Mouse (Mus musculus) E14TG2a.4 (cell line): ENCODE measurements around the gene Mrpl16.

Experiments used
- H3K27me3 ChIP-seq: 2 replicates; pipeline ENCODE4 v1.6.1; 2014; ENCODE audit warnings: low read length, control low read depth; ENCODE audit not compliant: insufficient read depth
- H3K36me3 ChIP-seq: 2 replicates; pipeline ENCODE4 v1.6.1; 2014; ENCODE audit warnings: low read length, control low read depth; ENCODE audit not compliant: insufficient read depth
- H3K4me1 ChIP-seq: replicated peaks from 2 replicates; pipeline ENCODE4 v1.6.1; 2014; ENCODE audit warnings: low read depth, low read length, control low read depth
- H3K4me3 ChIP-seq: replicated peaks from 2 replicates; pipeline ENCODE4 v1.5.1; 2014; ENCODE audit warnings: mild to moderate bottlenecking, low read length
- H3K9me3 ChIP-seq: 2 replicates; pipeline ENCODE4 v1.6.1; 2014; ENCODE audit warnings: low read length, control low read depth
- CTCF ChIP-seq: conservative IDR thresholded peaks from 2 replicates; pipeline ENCODE4 v1.5.1; 2014; ENCODE audit warnings: low read length
- NANOG ChIP-seq: IDR thresholded peaks from 2 replicates; pipeline ENCODE4 v1.6.1; 2014; ENCODE audit warnings: borderline replicate concordance, low read length, mixed read lengths
- POU5F1 ChIP-seq: IDR thresholded peaks from 2 replicates; pipeline ENCODE4 v1.6.1; 2014; ENCODE audit warnings: low read length, borderline replicate concordance

Mrpl16 gene

DNA sequence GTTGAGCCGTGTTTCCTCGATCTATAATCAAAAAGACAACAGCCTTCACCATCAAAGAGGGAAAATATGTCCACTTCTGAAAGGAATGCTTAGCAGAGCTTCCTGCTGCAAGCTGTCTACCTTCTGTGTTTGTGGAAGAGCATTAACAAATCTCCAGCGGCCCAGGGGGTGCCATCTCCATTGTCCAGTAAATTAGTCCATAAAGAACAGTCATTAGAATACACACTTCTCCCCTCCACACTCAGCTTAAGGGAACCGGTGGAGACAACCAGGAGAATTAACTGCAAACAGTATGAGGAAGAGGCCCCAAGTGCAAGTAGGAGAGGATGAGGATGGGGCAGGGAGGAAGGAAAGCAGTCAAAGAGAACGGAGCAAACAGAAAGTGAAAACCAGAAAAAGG is 21.6 kb downstream of the Mrpl16 start:
- H3K36me3 ChIP-seq: peaks cover 55% of the 10 kb centered on the region
- no peak overlapping the region for H3K4me3 ChIP-seq
- no peak for TF ChIP-seq POU5F1
- TF ChIP-seq NANOG: peak; percentile 75
- H3K27me3 ChIP-seq: no peaks in the 10 kb centered on the region
- H3K9me3 ChIP-seq: no peaks in the 10 kb centered on the region
- peaks cover 18% of the 10 kb centered on the region for H3K4me1 ChIP-seq

DNA sequence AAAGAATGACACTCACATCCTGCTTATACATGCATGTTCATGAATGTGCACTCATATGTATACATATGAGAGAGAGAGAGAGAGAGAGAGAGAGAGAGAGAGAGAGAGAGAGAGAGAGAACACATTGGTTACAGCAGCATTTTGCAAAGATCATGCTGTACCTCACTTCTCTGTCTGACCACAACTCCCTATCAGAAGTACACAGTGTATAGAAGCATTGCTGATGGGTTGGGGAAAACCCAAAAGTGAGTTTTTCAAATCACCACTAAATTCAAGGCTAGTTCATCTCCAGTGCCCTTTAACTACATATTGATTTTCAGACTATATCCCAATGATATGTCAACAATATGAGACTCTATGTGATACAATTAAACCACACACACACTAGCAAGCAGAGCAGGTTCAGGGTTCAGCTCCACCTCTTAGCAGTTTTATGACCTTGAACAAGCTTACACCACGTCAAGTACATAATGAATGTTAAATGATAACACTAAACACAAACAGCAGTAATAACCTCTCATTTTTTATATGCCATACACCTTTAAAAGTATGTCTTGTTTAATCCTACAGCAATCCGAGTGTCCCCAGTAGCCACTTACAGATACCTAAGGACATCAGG is 23.7 kb downstream of the Mrpl16 start:
- Histone ChIP-seq H3K27me3 (no peaks in the 10 kb centered on the region), H3K36me3 (peaks cover 35% of the 10 kb centered on the region)
- TF ChIP-seq NANOG (no peak), POU5F1 (no peak), CTCF (no peak)

DNA sequence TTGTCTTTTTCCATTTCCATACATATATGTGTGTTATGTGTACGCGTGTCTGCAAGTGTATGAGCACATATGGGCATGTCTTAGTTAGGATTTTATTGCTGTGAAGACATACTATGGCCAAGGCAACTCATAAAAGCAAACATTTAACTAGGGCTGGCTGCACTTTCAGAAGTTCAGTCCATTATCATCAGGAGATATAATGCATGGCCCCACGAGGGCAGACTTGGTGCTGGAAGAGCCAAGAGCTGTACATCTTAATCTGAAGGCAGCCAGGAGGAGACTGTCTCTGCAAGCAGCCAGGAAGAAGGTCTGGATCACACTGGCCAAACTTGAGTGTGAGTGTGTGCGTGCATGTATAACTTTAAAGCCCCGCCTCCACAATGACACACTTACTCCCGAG is 24.3 kb downstream of the Mrpl16 start:
- no peaks in the 10 kb centered on the region for H3K9me3 ChIP-seq
- peaks cover 31% of the 10 kb centered on the region for H3K36me3 ChIP-seq
- TF ChIP-seq POU5F1 (no peak), NANOG (no peak), CTCF (no peak)
- H3K4me1 ChIP-seq: peaks cover 18% of the 10 kb centered on the region
- no peaks in the 10 kb centered on the region for H3K27me3 ChIP-seq
- H3K4me3 ChIP-seq: no peak overlapping the region

More for the DNA sequence above, 23.7 kb downstream of the Mrpl16 start:
- Histone ChIP-seq H3K9me3 (no peaks in the 10 kb centered on the region), H3K4me1 (peaks cover 18% of the 10 kb centered on the region), H3K4me3 (no peak overlapping the region)

DNA sequence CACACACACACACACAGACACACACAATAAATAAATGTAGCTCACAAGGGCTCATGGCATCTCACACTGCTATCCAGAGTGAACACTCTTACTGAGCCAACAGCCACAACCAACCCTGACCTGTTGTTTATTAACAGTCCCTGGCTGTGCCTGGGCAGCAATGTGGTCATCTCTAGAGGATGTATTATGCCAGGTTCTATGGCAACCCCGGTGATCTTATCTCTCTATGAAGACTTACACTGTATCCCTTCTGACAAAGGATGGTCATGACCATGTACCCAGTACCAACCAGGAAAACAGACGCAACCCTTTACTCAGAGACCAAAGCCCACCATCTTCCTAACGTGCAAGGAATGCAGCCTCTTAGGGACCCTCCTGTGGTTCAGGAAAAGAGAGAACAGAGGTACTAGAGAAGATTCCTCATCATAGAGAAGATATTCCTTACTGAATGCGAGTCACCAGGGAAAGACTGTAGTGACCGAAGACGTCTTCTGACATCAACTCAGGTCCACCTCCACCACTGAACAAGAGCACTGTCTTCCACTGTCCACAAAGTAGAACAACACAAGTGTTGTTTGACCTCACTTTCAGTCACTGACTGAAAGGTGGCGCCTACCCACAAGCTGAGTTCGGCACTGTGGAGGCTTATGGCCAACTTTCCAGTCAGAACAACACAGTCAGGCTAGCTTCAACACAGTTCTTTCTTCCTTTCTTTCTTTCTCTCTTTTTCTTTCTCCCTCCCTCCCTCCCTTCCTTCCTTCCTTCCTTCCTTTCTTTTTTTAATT is 30.5 kb downstream of the Mrpl16 start:
- Histone ChIP-seq H3K27me3 (no peaks in the 10 kb centered on the region), H3K4me3 (no peak overlapping the region), H3K9me3 (no peaks in the 10 kb centered on the region), H3K36me3 (peaks cover 29% of the 10 kb centered on the region), H3K4me1 (peaks cover 40% of the 10 kb centered on the region)
- TF ChIP-seq POU5F1 (no peak), NANOG (no peak), CTCF (no peak)

DNA sequence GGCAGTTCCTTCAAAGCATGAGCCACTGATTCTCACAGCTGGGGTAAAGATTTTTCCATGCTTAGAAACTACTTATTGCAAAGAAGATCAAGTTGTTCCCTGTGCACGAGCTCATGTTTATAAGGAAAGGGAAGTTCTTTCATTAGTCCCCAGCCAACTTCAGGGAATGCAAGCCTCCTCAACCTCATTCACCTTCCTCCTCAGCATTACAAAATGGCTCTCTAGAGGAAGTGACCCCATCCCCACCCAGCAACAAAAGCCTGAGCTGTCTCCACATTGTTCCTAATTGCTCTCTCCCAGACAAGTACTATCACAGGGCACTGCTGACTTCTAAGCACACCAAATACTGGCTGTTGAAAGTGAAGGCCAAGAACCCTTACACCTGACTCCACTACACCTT is 34.2 kb downstream of the Mrpl16 start:
- TF ChIP-seq POU5F1 (no peak), NANOG (no peak), CTCF (no peak)
- no peak overlapping the region; the same call in 1 of the 2 replicates for H3K4me3 ChIP-seq
- H3K36me3 ChIP-seq: peaks cover 35% of the 10 kb centered on the region

DNA sequence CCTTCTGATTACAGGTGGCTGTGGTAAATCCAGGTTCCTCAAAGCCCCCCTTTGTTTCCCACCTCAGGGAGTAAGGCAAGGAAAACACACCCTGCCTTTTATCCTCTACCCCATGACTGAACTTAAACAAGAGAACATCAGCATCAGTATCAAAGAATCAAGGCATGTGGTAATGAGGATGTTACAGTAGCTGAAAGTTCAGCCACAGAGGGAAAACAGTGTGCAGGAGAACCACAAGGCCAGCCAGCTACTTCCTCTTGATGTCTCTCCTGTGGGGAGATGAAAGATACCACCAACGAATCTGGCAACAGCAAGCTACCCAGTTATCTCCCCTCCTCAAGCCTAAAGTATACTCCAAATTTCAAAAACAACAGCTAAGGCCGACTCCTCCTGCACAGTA is 37.1 kb downstream of the Mrpl16 start:
- peaks cover 98% of the 10 kb centered on the region for H3K4me1 ChIP-seq
- H3K36me3 ChIP-seq: peaks cover 45% of the 10 kb centered on the region
- H3K9me3 ChIP-seq: no peaks in the 10 kb centered on the region
- no peaks in the 10 kb centered on the region for H3K27me3 ChIP-seq
- TF ChIP-seq NANOG (peak; percentile 85), CTCF (no peak), POU5F1 (no peak)
- peak overlapping the region; percentile 21; the same call in 1 of the 2 replicates for H3K4me3 ChIP-seq

More for the DNA sequence above, 34.2 kb downstream of the Mrpl16 start:
- no peaks in the 10 kb centered on the region for H3K27me3 ChIP-seq
- peaks cover 77% of the 10 kb centered on the region for H3K4me1 ChIP-seq
- no peaks in the 10 kb centered on the region for H3K9me3 ChIP-seq

DNA sequence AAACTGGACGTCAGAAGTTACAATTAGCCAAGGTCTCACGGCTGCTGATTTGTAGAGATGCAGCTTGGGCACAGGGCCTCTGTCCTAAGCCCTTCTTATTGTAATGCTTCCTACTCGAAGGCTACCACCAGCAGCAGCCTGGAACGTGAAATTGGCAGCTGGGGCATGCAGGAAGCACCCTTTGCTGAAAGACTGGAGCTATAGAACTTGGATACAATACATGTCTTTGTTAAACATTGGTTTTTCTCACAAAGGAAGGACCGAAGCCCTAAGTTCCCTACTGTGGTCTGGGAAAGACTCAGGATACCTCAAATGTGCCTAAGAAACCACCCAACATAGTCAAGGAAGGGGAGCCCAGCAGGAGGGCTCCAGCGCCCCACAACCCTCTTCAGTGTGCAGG is 37.6 kb downstream of the Mrpl16 start:
- TF ChIP-seq POU5F1 (no peak), NANOG (peak; percentile 36; the same call in 1 of the 2 replicates), CTCF (no peak)
- peaks cover 99% of the 10 kb centered on the region for H3K4me1 ChIP-seq
- peaks cover 43% of the 10 kb centered on the region for H3K36me3 ChIP-seq
- no peaks in the 10 kb centered on the region for H3K27me3 ChIP-seq
- no peaks in the 10 kb centered on the region for H3K9me3 ChIP-seq
- H3K4me3 ChIP-seq: 0 out of 2 replicates have a peak overlapping the region, but pooled peaks have one; percentile 21

DNA sequence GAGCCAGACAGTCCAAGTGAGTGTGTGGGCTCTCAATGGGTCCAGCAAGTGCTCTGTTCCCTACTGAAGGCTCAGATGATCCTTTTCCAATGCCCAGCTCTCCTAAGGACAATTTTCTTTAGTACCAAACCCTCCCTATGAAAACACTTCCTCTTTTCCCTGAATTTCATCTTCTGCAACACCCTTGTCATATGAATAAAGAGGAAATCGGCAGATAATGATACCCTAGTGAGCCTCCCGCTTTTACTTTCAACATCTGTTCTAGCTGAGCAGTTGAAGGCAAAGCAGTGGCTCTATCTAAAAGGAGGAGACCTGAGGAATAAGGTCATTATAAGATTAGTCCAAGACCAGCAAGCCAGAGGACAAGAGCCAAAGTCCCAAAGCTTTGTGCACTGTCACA is 38.3 kb downstream of the Mrpl16 start:
- Histone ChIP-seq H3K4me3 (0 out of 2 replicates have a peak overlapping the region, but pooled peaks have one; percentile 21), H3K9me3 (no peaks in the 10 kb centered on the region), H3K36me3 (peaks cover 43% of the 10 kb centered on the region), H3K4me1 (peaks cover 99% of the 10 kb centered on the region), H3K27me3 (no peaks in the 10 kb centered on the region)
- no peak for TF ChIP-seq CTCF
- no peak for TF ChIP-seq POU5F1
- no peak for TF ChIP-seq NANOG
